Mouse (Mus musculus): Measurements from ENCODE around the gene Slc43a2. TPM values are rescaled to one million over a fixed set of nuclear protein-coding genes. Genes with fewer than 3 reads are reported as not detected.

Slc43a2 gene
- total RNA-seq, 2 experiments from 2014 or later, result 56.7 to 57.0 TPM

DNA sequence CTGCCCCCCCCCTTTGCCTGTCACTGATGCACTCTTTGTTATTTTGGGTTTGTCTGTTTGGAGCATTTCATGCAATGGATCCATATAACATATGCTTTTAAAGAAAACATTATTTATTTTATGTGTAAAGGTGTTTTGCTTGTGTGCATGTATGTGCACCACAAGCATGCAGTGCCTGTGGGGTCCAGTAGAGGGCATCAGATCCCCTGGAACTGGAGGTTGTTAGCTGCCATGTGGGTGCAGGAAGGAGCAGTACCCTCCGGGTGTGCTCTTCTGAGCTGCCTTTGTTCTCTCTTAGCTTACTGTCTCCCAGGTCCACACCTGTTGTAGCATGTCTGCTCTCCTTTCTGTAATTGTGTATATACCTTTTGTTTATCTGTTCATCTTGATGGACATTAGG, 26.6 kb downstream of the Slc43a2 start:
- Histone ChIP-seq H3K27ac (no peak overlapping the region), H3K4me3 (no peak overlapping the region)
- intact Hi-C loops (cut with DNase I), result no loop called here
- DNase-seq (ENCODE audit: extremely low spot score in 1 of 2, low spot score in 2 of 2), result no peak
- TF ChIP-seq CTCF (IDR thresholded peaks at IDR 0.05), result peak; percentile 24

DNA sequence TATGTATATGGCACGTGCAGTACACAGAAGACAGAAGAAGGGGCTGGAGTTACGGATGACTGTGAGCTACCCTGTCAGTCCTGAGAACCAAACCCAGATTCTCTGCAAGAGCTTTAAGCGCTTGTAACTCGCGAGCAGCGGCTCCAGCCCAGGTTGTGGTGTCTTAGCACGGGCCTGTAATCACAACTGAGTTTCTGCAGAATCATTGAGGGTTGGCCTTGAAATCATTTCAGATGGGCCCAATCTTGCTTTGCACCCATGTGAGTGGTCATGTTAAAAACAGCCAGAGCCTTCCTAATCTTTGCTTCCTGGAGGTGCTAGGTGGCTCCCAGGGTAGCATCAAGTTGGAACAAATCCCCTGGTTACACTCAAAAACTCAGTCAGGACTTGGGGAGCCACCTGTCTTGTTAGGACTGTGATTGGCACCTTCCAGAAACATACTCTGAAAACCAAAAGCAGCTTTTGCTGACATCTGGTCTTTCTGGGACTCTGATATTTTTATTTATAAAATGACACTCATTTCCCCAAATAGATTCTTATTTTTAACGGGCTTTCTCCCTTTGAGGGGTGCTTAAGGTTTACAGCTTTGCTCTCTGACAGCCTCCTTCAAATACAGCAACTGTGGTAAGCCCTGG, 28.5 kb downstream of the Slc43a2 start:
- no peak for DNase-seq (ENCODE audit: extremely low spot score in 1 of 2, low spot score in 2 of 2)
- no peak for TF ChIP-seq CTCF (IDR thresholded peaks at IDR 0.05)
- intact Hi-C loops (cut with DNase I), result no loop called here
- Histone ChIP-seq H3K27ac (peak overlapping the region; percentile 55), H3K4me3 (no peak overlapping the region)

DNA sequence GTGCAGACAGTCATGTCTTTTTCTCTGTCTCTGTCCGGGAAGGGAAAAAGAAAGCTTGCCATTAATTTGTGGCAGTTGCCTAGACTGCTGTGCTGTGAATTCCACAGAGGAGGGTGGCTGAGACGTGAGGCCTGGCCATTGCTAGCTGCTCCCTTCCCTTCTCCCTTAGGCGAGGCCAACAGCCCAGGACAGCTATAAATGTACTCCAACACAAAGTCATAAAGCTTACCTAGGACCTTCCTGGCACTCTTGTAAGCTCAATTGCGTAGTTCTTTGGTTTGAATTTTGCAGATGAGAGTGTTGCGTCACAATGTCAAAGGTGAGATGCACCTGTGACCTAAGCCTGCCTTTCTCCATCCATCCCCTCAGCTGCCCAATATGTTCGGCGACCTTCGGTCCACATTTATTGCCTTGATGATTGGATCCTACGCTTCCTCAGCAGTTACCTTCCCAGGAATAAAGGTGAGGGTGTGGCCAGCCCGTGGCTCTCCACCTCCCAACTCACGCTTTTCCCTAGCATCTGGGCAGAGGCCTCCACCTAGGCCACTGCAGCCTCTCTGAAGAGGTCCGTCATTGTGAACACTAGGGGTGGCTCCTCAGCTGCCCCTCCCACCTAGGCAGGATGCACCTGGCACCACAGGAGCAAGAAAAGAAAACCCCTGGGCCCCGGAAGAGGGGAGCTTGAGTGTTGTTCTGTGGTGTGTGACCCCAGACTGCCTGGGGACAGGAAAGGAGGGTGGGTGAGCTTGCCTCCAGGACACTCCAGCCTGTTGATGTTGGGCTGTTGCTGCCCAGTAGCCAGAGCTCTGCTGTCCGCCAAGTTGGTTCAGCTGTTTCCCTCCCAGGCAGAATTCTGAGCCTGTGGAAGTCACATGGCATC, 29.3 kb downstream of the Slc43a2 start:
- Histone ChIP-seq H3K27ac (peak overlapping the region; percentile 55), H3K4me3 (no peak overlapping the region)
- DNase-seq (ENCODE audit: extremely low spot score in 1 of 2, low spot score in 2 of 2), result no peak
- intact Hi-C loops (cut with DNase I), result no loop called here
- no peak for TF ChIP-seq CTCF (IDR thresholded peaks at IDR 0.05)

DNA sequence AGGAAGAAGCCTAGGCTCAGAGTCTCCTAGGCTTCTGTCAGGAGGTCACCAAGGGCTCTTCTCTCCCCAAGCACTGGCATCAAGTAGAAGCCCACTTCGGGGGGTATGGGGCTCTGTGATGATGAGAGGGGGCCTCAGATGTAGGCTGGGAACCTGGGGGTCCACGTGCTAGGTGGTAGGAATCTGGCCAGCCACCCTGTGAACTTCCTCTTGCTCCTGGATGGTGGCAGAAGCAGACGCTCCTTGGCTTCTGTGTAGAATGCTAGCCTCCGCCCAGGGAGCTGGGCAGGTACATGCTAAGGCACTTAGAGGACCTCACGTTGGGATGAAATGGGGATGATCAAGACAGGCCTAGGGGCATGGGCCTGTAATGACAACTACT, 29.9 kb downstream of the Slc43a2 start:
- intact Hi-C loops (cut with DNase I), result no loop called here
- no peak overlapping the region for H3K27ac ChIP-seq
- H3K4me3 ChIP-seq, result no peak overlapping the region
- no peak for TF ChIP-seq CTCF (IDR thresholded peaks at IDR 0.05)
- DNase-seq (ENCODE audit: extremely low spot score in 1 of 2, low spot score in 2 of 2), result no peak

DNA sequence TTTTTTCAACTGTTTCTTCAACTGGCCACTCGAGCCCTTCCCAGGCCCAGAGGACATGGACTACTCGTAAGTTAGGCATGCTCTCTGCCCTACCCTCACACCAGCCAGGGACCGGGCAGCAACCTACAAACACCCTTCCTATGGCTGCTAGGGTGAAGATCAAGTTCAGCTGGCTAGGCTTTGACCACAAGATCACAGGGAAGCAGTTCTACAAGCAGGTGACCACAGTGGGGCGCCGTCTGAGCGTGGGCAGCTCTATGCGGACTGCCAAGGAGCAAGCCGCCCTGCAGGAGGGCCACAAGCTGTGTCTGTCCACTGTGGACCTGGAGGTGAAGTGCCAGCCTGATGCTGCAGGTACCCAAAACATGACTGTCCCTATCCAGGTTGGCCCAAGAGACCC, 31.3 kb downstream of the Slc43a2 start:
- Histone ChIP-seq H3K4me3 (no peak overlapping the region), H3K27ac (no peak overlapping the region)
- DNase-seq (ENCODE audit: extremely low spot score in 1 of 2, low spot score in 2 of 2), result no peak
- no peak for TF ChIP-seq CTCF (IDR thresholded peaks at IDR 0.05)
- intact Hi-C loops (cut with DNase I), result no loop called here

DNA sequence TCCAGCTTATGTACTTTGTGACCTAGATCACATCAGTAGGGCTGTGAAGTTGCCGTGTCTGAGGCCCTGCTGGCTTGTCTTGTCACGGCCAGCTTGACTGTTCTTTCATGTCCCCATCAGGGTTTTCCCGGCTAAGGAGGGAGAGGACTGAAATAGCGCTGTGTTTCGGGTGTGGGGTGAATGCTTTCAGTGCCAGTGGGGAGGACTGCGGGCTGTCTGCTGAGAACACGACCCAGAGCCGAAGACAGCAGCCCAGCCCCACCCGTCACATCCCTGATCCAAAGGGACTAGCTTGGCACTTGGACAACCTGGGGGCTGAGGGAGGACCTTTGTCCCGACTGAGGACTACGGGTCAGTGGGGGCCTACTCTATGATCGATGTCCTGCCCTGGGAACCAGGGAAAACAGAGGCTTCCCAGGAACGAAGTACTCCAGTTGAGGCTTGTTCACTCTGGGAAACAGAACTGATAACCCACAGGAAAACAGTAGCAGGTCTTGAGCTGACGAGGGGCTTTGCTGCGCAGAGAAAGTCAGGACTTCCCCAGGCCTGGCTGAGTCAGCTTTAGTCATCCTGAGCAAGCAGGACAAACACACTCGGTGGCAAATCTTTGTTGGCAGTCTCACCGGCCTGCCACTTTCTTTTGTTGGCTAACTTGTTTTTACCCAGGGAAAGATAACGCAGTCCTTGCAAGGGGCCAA, 32.5 kb downstream of the Slc43a2 start:
- intact Hi-C loops (cut with DNase I), result no loop called here
- Histone ChIP-seq H3K27ac (peak overlapping the region; percentile 69), H3K4me3 (no peak overlapping the region)
- DNase-seq (ENCODE audit: extremely low spot score in 1 of 2, low spot score in 2 of 2), result no peak
- no peak for TF ChIP-seq CTCF (IDR thresholded peaks at IDR 0.05)

DNA sequence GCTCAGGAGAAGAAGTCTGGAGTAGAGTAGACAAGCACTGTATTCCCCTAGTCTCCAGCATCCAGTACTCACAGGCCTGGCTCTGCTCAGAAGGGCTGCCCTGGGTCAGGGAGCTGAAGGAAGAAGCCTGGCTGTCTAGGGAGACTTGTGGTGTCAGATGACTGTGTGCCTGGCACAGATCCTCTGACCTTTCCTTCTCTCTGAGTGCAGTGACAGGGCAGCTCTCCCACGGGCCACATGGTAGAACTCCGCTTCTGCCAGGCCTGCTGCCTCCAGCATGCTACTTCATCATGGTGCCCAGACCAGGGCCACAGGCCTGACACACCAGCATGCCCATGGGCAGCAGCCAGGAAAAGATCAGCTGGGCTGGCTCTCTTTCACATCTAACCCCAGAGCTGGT, 34.4 kb downstream of the Slc43a2 start:
- no peak for TF ChIP-seq CTCF (IDR thresholded peaks at IDR 0.05)
- peak overlapping the region; percentile 8; the same call in 1 of the 2 replicates for H3K27ac ChIP-seq

DNA sequence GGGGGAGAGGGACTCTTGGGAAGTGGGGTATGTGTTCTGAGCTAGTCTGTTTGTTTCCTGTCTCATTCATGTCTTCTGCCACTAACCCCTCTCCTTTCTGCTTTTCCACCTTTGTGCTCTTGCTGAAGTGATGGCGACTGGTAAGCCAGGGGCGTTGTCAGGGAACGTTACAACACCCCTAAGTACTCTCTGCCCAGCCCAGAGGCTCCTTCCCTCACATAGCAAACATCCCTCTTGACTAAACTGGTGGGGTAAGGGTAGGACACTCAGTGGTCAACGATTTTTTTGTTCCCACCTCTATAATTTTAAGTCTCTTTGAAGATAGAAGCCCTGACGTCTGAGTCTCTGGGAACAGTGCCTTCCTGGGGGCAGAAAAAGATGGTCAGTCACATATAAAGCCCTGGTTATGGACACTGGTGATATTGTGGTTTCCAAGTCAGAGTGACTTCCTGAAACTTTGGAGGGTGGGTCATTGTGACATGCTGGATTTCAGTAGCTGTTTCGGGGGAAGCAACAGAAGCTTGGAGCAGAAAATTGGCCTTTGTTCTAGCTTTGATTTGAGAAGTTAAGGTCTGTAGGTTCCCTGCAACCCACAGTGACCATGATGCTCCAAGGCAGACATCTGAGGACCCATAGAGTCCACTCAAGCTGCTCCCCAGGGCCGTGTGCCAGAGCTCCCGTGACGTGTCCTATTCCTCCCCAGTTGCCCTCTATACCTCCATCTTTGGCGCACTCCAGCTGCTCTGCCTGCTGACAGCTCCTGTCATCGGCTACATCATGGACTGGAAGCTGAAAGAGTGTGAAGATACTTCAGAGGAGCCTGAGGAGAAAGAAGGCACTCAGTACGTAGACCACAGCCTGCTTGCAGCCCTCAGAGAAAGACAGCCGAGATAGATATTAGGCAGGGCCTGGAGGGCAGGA, 35.0 kb downstream of the Slc43a2 start:
- Histone ChIP-seq H3K27ac (peak overlapping the region; percentile 25), H3K4me3 (no peak overlapping the region)
- DNase-seq (ENCODE audit: extremely low spot score in 1 of 2, low spot score in 2 of 2), result no peak
- TF ChIP-seq CTCF (IDR thresholded peaks at IDR 0.05), result no peak
- intact Hi-C loops (cut with DNase I), result no loop called here

More for the DNA sequence above, 34.4 kb downstream of the Slc43a2 start:
- DNase-seq (ENCODE audit: extremely low spot score in 1 of 2, low spot score in 2 of 2), result no peak
- no peak overlapping the region for H3K4me3 ChIP-seq
- intact Hi-C loops (cut with DNase I), result no loop called here

DNA sequence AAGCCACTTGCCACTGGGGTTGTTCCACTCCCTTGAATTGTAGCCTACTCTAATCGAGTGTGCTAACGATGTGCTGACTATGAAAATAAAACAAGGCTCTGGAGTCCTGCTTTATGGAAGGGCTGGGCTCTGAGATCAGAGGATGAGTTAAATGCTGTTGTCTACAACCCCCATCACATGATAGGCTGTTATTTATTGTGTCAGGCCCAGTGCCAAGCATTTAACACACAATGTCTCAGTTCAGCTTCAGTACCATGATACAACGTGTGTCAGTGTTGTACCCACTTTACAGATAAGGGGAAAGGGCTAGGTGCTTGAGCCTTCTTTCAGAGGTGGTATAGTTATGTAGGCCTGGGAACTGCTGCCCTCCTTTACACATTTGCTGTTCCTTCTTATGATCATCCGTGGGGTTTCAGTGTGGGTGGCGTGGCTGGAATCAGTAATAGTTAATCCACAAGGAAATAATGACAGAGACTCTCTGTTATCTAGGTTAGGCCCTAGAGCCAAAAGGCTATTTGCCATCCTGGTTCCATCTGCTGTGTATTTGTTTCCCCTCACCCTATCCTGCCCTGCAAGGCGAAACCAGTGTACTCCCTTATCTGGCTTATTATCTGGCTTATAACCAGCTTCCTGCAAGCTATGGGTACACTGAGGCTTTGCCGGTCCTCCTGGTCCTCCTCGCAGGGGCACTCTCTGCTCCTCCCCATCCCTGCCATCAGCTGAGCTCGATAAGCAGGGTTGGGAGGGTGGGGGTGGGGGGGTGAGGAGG, 36.0 kb downstream of the Slc43a2 start:
- Histone ChIP-seq H3K4me3 (no peak overlapping the region), H3K27ac (peak overlapping the region; percentile 25; the same call in 1 of the 2 replicates)
- TF ChIP-seq CTCF (IDR thresholded peaks at IDR 0.05), result no peak
- intact Hi-C loops (cut with DNase I), result no loop called here
- DNase-seq (ENCODE audit: extremely low spot score in 1 of 2, low spot score in 2 of 2), result no peak

DNA sequence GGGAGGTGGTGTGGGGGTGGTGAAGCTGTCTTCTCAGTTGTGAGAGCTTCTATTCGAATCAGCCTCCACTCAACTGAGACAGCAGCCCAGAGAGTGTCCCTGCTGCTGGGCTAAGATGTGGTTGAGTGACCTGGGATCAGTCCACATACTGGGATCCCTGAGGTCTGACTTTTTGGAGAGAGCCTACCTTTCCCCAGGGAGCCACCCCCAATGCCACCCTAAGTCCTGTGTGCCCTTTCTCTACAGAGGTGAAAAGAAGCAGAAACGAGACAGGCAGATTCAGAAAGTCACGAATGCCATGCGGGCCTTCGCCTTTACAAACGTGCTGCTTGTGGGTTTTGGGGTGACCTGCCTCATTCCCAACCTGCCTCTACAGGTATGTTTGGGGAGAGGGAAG, 36.6 kb downstream of the Slc43a2 start:
- no peak overlapping the region for H3K27ac ChIP-seq
- H3K4me3 ChIP-seq, result no peak overlapping the region
- TF ChIP-seq CTCF (IDR thresholded peaks at IDR 0.05), result no peak
- intact Hi-C loops (cut with DNase I), result no loop called here
- no peak for DNase-seq (ENCODE audit: extremely low spot score in 1 of 2, low spot score in 2 of 2)

DNA sequence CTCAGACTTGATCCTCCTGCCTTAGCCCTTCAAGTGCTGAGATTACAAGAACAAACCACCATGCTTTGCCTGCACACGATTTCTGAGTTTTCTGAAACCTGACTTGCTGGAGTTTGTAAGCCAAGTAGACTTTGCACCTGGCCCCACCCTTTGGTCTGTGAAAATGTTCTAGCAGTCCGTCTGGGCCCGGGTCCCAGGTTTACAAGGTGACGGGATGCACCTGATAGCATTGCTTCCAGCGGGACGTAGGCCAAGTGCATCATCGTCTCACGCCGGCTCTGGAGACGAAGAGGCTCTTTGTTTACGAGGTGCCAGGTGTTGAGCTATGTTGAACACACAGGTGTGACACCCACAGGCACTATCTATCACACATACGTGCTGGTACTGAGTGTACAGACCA, 37.5 kb downstream of the Slc43a2 start:
- H3K4me3 ChIP-seq, result no peak overlapping the region
- no peak for TF ChIP-seq CTCF (IDR thresholded peaks at IDR 0.05)
- DNase-seq (ENCODE audit: extremely low spot score in 1 of 2, low spot score in 2 of 2), result no peak
- H3K27ac ChIP-seq, result no peak overlapping the region
- intact Hi-C loops (cut with DNase I), result no loop called here

All from left cerebral cortex, adult 2 months (tissue).